8 mouse cellular contexts compared by ENCODE assay signal in the genomic region with DNA sequence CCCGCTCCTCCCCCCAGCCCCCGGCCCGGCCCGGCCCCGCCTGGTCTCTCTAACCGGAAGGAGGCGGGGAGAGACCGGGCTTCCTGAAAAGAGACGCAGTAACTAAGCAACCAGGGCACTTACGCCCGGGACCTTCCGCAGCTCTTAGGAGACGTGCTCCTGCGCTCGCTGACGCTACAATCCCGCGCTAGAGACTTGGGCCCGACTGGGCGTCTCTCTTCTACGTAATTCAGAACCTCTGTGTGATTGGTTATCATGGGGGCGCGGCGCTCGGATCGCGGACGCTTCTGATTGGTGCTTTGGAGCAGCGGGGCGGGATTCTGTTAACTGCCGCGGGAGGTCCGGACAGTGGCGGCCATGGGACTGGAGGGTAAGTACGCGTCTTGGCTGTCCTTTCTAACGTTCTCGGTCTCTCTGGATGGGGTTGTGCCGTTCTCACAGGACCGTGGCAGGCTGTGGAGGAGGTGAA. TPM values are rescaled to one million over a fixed set of nuclear protein-coding genes. Genes with fewer than 3 reads are reported as not detected.
DNase-seq lines count a peak whose midpoint lies in the region; ATAC-seq lines count a peak whose summit lies in the region.

Gene Piga, plus strand, starts transcription at position 317 of the 469 bp plus-strand sequence.

- H3K4me2 ChIP-seq in hindbrain, embryonic 12.5 days (replicated peaks) = peak within 1 kb of the TSS; percentile 52

- DNase-seq in Muller cell, postnatal 12 days (ENCODE audit: inconsistent ontology term) = peak; percentile 97
- peak; percentile 97 for DNase-seq in cerebellum, adult 9-11 months
- peak; percentile 93 to 94 for DNase-seq in frontal cortex, adult 2 months (ENCODE audit: extremely low spot score in 1 of 2, low spot score in 1 of 2)
- DNase-seq in layer of hippocampus, postnatal 14 days (ENCODE audit: low spot score in 2 of 2) = peak; percentile 85 to 94
- peak; percentile 88 for DNase-seq in lung, postnatal 14 days
- DNase-seq in retina, adult 2 months (ENCODE audit: low read depth, low spot score) = peak; percentile 86
- DNase-seq in thymus, postnatal 36 days = peak; percentile 86 to 90

- WGBS in hindbrain, embryonic 12.5 days = 22% methylated on average over 40 of the region's 40 CpGs

- peak; percentile 99 for ATAC-seq in hindbrain, embryonic 12.5 days (ENCODE audit: low FRiP score)

- peaks cover 4% of the 10 kb centered on the region for H3K4me1 ChIP-seq in hindbrain, embryonic 12.5 days

- H3K27me3 ChIP-seq in hindbrain, embryonic 12.5 days = peaks cover 6% of the 10 kb centered on the region; the same call in 1 of the 2 replicates

- no peaks in the 10 kb centered on the region for H3K9me3 ChIP-seq in hindbrain, embryonic 12.5 days (replicated peaks)

- H3K9ac ChIP-seq in hindbrain, embryonic 12.5 days = peak within 1 kb of the TSS; percentile 68

- H3K4me3 ChIP-seq in hindbrain, embryonic 12.5 days = peak within 1 kb of the TSS; percentile 49

- peak within 1 kb of the TSS; percentile 40; the same call in 1 of the 2 replicates for H3K27ac ChIP-seq in hindbrain, embryonic 12.5 days

- H3K36me3 ChIP-seq in hindbrain, embryonic 12.5 days = 0 out of 2 replicates have a peak, but pooled peaks cover 3% of the 10 kb centered on the region

RNA-seq across cellular contexts. Expression of gene Piga, which starts in this region (rescaled TPM):
- polyA plus RNA-seq in frontal cortex, adult 2 months (2012; rRNA removed) = 5.0 and 5.7 TPM in 2 replicates
- 11.1 and 11.4 TPM in 2 replicates for polyA plus RNA-seq in hindbrain, embryonic 12.5 days (2016; fragmentation: Nextera tagmentation; extraction: Ambion mirVana)
- total RNA-seq in layer of hippocampus, postnatal 14 days (2021) = 1 to 10 TPM; 7.7 to 8.7 TPM

Comparison
In these comparisons a context has a peak if more than half of its experiments do, and no peak if none do; other contexts are left out.
1. Peak in every context shown above with its lines: DNase-seq, ATAC-seq, H3K4me3 ChIP-seq and H3K27ac ChIP-seq.